Mouse (Mus musculus) heart, embryonic 14.5 days (tissue): ENCODE data around the gene Fam49a. TPM values are rescaled to one million over a fixed set of nuclear protein-coding genes. Genes with fewer than 3 reads are reported as not detected.

Source experiments
- ATAC-seq: fragments of 200-750 bp; cut with Nextera tagmentation; 2 replicates; pipeline ENCODE4 v1.8.0; 2017; ENCODE audit warnings: low read depth, moderate TSS enrichment; ENCODE audit not compliant: insufficient number of reproducible peaks, insufficient read depth, low FRiP score
- H3K27ac ChIP-seq, 2 experiments: fragments of 200-500 bp in 1 of 2; fragments of 300-500 bp in 1 of 2; sonication (generic) in 1 of 2; replicated peaks in 1 of 2; 2 replicates each; pipeline ENCODE4 v1.5.1; 2012 to 2014; ENCODE audit warnings: low read depth in 2 of 2, low read length in 2 of 2, control low read depth in 1 of 2, mild to moderate bottlenecking in 1 of 2, mixed read lengths in 1 of 2; ENCODE audit not compliant: control insufficient read depth in 1 of 2, insufficient read depth in 1 of 2
- H3K27me3 ChIP-seq: fragments of 300-500 bp; sonication (generic); 2 replicates; pipeline ENCODE4 v1.6.1; 2014; ENCODE audit warnings: mild to moderate bottlenecking, low read length, control low read depth; ENCODE audit not compliant: control insufficient read depth, insufficient read depth
- H3K36me3 ChIP-seq: fragments of 300-500 bp; sonication (generic); 2 replicates; pipeline ENCODE4 v1.6.1; 2014; ENCODE audit warnings: mild to moderate bottlenecking, control low read depth, low read length, mixed read lengths; ENCODE audit not compliant: control insufficient read depth, insufficient read depth
- H3K4me1 ChIP-seq, 2 experiments: fragments of 200-500 bp in 1 of 2; fragments of 300-500 bp in 1 of 2; sonication (generic) in 1 of 2; 2 replicates each; pipeline ENCODE4 v1.6.1; 2012 to 2014; ENCODE audit warnings: low read length in 2 of 2, control low read depth in 1 of 2, mixed read lengths in 1 of 2; ENCODE audit not compliant: control insufficient read depth in 2 of 2, insufficient read depth in 2 of 2
- H3K4me2 ChIP-seq: fragments of 300-500 bp; sonication (generic); 2 replicates; pipeline ENCODE4 v1.6.1; 2014; ENCODE audit warnings: mild to moderate bottlenecking, low read length
- H3K4me3 ChIP-seq, 2 experiments: fragments of 200-500 bp in 1 of 2; fragments of 300-500 bp in 1 of 2; sonication (generic) in 1 of 2; 2 replicates each; pipeline ENCODE4 v1.5.1; 2012 to 2014; ENCODE audit warnings: low read length in 2 of 2, mild to moderate bottlenecking in 2 of 2, control low read depth in 1 of 2, low read depth in 1 of 2, moderate library complexity in 1 of 2; ENCODE audit not compliant: control insufficient read depth in 1 of 2, insufficient read depth in 1 of 2
- H3K9ac ChIP-seq: fragments of 300-500 bp; sonication (generic); 2 replicates; pipeline ENCODE4 v1.6.1; 2014; ENCODE audit warnings: mild to moderate bottlenecking, low read length
- H3K9me3 ChIP-seq: fragments of 300-500 bp; sonication (generic); 2 replicates; pipeline ENCODE4 v1.6.1; 2016; ENCODE audit warnings: low read length, control low read depth; ENCODE audit not compliant: control insufficient read depth
- WGBS: fragments of 180-500 bp; shearing (Covaris S2); extraction: QIAGEN DNeasy Blood & Tissue Kit; methylation state at CpG from one replicate; pipeline ENCODE4 v1.1.7; 2014; 5-methylcytosine and 5-hydroxymethylcytosine counted together
- polyA plus RNA-seq: library from polyadenylated mRNA; unstranded; fragments of >200 nt; fragmentation: Nextera tagmentation; extraction: Ambion mirVana; gene quantifications from 2 replicates; pipeline ENCODE4 v1.2.1, GENCODE M21; 2014

Gene Fam49a
- polyA plus RNA-seq, 1 experiment from 2014 or later: 40.5 TPM

DNA sequence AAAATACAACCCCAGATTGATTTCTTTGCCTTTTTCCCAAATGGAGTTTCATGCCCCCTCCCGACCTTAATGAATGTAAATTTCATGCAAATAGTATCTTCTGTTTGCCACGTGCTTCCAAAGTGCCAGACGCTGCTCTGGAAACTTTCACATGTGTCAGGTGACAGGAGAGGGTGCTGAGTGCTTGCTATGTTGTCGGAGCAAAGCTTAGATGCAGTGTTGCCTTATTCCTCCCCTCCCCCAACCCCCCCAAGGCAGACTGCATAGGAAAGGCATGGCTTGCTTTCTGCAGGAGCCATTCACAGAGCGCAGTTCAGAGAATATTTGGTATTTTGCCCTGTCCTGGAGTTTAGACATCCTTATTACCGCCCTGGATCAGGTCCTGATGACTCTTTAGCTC lies 12.2 kb downstream of the Fam49a start:
- peak overlapping the region; percentile 23 to 50; a peak in 2 of 4 replicates for H3K27ac ChIP-seq
- peak; percentile 76 for ATAC-seq
- no peak overlapping the region for H3K9ac ChIP-seq
- 11% methylated on average over 6 of the region's 6 CpGs for WGBS
- H3K9me3 ChIP-seq: no peaks in the 10 kb centered on the region
- H3K4me1 ChIP-seq: peaks cover 29 to 74% of the 10 kb centered on the region in 2 experiments
- no peaks in the 10 kb centered on the region for H3K27me3 ChIP-seq
- no peak overlapping the region for H3K4me3 ChIP-seq
- H3K4me2 ChIP-seq: peak overlapping the region; percentile 26; the same call in 1 of the 2 replicates
- H3K36me3 ChIP-seq: peaks cover 7% of the 10 kb centered on the region; the same call in 1 of the 2 replicates

DNA sequence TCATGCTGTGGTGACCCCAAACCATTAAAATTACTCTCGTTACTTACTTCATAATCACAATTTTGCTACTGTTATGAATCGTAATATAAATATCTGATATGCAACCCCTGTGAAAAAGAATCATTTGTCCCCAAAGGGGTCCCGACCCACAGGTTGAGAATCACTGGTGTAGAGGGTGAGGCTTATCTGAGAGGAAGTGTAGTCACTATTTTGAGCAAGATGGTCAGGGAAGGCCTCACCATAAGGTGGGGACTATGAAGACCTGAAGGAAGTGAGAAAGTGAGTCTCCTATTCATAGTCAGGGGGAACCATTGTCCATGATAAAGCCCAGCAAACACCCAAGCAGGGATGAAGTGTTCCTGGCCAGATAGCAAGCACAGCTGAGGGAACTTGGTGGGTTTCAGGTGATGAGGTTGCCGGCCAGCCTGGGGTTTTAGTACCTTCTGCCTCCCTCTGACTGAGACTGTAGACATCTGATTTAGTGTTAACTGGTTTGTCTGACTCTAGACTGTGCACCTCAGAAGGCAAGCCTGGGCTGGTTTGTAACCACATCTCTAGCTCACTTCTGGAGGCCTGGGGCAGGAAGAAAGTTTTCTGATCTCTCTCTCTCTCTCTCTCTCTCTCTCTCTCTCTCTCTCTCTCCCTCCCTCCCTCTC lies 13.3 kb downstream of the Fam49a start:
- no peaks in the 10 kb centered on the region for H3K9me3 ChIP-seq
- no peaks in the 10 kb centered on the region for H3K27me3 ChIP-seq
- H3K9ac ChIP-seq: 0 out of 2 replicates have a peak overlapping the region, but pooled peaks have one; percentile 17
- peaks cover 7% of the 10 kb centered on the region; the same call in 1 of the 2 replicates for H3K36me3 ChIP-seq
- no peak overlapping the region; the same call in 1 of the 2 replicates for H3K4me2 ChIP-seq
- no peak overlapping the region for H3K27ac ChIP-seq
- H3K4me3 ChIP-seq: no peak overlapping the region
- ATAC-seq: no peak
- 65% methylated on average over 4 of the region's 4 CpGs for WGBS
- peaks cover 29 to 72% of the 10 kb centered on the region in 2 experiments for H3K4me1 ChIP-seq

- no peak overlapping the region for H3K4me3 ChIP-seq
- no peaks in the 10 kb centered on the region for H3K9me3 ChIP-seq
- H3K36me3 ChIP-seq: peaks cover 7% of the 10 kb centered on the region; the same call in 1 of the 2 replicates
- H3K4me1 ChIP-seq: peaks cover 18 to 54% of the 10 kb centered on the region in 2 experiments
- no peak overlapping the region; a peak in 1 of 4 replicates for H3K27ac ChIP-seq
- WGBS: 65% methylated on average over 4 of the region's 4 CpGs
- H3K9ac ChIP-seq: no peak overlapping the region
- no peak overlapping the region for H3K4me2 ChIP-seq
- no peaks in the 10 kb centered on the region for H3K27me3 ChIP-seq
- no peak for ATAC-seq
Observed at GRCm38 (mm10) chr12:12277741-12278463, 16.0 kb downstream of the Fam49a start.

DNA sequence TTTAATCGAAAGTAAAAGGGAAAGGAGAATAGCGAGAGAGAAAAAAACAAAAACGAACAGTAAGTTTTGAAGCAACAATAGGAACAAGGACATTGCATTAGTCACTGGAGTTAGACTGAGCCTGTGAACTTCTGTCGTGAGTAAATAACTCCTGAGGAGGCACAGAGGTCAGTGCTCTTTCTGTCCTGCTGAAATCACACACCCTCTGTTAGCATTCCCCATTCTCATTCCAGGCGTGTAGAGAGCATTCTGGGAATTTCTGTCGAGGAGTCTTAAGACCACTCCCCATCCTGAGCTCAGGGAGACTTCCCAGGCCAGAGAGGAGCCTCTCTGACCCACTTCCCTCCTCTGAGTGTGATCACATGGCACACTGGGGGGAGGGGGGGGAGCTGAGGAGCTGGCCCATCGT lies 16.5 kb downstream of the Fam49a start:
- 56% methylated on average over 7 of the region's 7 CpGs for WGBS
- peaks cover 17 to 49% of the 10 kb centered on the region in 2 experiments for H3K4me1 ChIP-seq
- H3K36me3 ChIP-seq: peaks cover 7% of the 10 kb centered on the region; the same call in 1 of the 2 replicates
- H3K4me3 ChIP-seq: no peak overlapping the region
- ATAC-seq: no peak
- H3K27ac ChIP-seq: no peak overlapping the region
- H3K9me3 ChIP-seq: no peaks in the 10 kb centered on the region
- H3K27me3 ChIP-seq: no peaks in the 10 kb centered on the region
- no peak overlapping the region for H3K4me2 ChIP-seq
- H3K9ac ChIP-seq: no peak overlapping the region

- no peaks in the 10 kb centered on the region for H3K36me3 ChIP-seq
- no peak for ATAC-seq
- no peaks in the 10 kb centered on the region for H3K27me3 ChIP-seq
- no peak overlapping the region for H3K4me3 ChIP-seq
- H3K4me2 ChIP-seq: no peak overlapping the region
- WGBS: 69% methylated on average over 10 of the region's 10 CpGs
- peak overlapping the region in 1 of 2 experiments; percentile 33; a peak in 1 of 4 replicates for H3K27ac ChIP-seq
- peaks cover 16 to 38% of the 10 kb centered on the region in 2 experiments for H3K4me1 ChIP-seq
- no peak overlapping the region for H3K9ac ChIP-seq
- H3K9me3 ChIP-seq: no peaks in the 10 kb centered on the region
Observed at GRCm38 (mm10) chr12:12283702-12284288, 21.9 kb downstream of the Fam49a start.

DNA sequence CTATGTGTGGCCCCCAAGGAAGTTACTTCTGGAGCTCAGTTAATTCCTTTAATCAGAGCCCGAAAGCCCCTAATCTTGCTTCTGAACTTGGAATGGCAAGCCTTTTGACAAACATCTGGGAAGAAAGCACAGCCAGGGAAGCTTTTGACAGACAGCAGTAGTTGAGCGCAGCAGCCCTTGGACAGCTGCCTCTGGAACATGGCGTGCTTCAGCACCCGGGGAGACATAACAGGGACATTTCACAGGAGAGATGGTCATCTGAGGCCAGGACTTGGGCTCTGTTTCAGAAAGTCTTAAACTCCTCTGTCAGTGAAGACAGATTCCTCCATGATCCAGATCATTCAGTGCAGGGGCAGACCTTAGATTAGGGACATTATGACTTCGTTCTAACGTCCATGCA lies 22.6 kb downstream of the Fam49a start:
- H3K4me2 ChIP-seq: no peak overlapping the region
- no peak overlapping the region for H3K9ac ChIP-seq
- no peaks in the 10 kb centered on the region for H3K27me3 ChIP-seq
- H3K4me1 ChIP-seq: peaks cover 16 to 37% of the 10 kb centered on the region in 2 experiments
- 0 out of 4 replicates have a peak overlapping the region, but pooled peaks of 1 of the 2 experiments have one; percentile 20 for H3K27ac ChIP-seq
- H3K4me3 ChIP-seq: no peak overlapping the region
- no peak for ATAC-seq
- WGBS: 35% methylated on average over 6 of the region's 6 CpGs
- no peaks in the 10 kb centered on the region for H3K36me3 ChIP-seq
- no peaks in the 10 kb centered on the region for H3K9me3 ChIP-seq

DNA sequence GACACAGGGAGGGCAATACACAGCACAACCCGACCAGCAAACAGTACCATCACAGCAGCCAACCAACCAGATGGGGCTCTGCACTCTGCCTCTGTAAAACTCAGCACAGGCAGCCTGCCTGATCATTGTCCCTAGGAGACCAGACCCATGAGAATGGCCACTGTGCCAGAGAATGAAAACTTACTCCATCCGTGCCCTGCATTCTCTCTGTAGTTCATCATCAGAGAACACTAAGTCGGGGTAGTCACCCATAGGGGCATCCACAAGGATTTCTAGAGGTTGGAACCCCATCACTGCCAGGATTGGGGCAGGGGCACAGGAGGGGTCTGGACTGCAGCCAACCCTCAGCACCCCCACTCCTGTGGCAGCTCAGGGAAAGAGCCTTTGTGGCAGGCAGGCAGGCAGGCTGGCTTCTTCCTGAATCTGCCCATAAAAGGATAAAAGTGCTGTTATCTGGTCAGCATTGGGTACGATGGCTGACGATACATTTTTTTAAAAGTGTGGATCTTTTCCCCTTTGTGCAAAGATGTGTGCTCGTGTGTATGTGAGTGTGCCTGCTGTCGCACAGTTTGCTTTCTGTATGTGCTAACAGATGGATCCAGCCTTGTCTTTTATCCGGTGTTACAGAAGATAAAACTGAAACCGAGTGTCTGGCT lies 25.3 kb downstream of the Fam49a start:
- H3K4me1 ChIP-seq: peaks cover 25 to 53% of the 10 kb centered on the region in 2 experiments
- no peaks in the 10 kb centered on the region for H3K27me3 ChIP-seq
- H3K4me3 ChIP-seq: peak overlapping the region in 1 of 2 experiments; percentile 15; a peak in 2 of 4 replicates
- WGBS: 11% methylated on average over 9 of the region's 9 CpGs
- peak overlapping the region; percentile 37 to 40 for H3K27ac ChIP-seq
- H3K9ac ChIP-seq: peak overlapping the region; percentile 54
- no peak for ATAC-seq
- H3K4me2 ChIP-seq: peak overlapping the region; percentile 57
- H3K36me3 ChIP-seq: no peaks in the 10 kb centered on the region
- no peaks in the 10 kb centered on the region for H3K9me3 ChIP-seq
